Mouse (Mus musculus) spleen, adult 18-20 months (tissue): ENCODE results near the gene Rph3al.

Source experiments
- DNase-seq, 2 experiments: peaks; one replicate each; pipeline ENCODE4 v3.0.0; 2022; ENCODE audit warnings: mixed read lengths in 2 of 2

The Rph3al gene

DNA sequence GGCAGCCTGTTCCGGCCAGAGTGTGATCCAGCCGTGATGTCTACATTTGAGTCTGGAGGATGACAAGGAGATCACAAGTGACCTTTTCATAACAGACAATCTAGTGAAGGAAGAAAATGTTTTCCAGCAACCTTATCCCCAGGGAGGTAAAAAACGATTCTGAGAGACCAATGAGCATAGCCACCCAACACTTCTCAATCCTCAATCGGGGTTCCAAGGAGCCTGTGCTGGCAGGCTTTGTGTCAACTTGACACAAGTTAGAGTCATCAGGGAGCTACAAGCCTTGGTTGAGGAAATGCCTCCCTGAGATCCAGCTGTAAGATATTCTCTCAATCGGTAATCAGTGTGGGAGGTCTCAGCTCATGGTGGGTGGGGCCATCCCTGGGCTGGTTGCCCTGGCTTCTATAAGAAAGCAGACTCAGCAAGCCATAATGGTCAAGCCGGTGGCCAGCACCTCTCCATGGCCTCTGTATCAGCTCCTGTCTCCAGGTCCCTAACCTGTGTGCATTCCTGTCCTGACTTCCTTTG, at the start of gene Rph3al:
Gene Rph3al, minus strand, starts transcription at position 51 of the 528 bp plus-strand sequence.
- no peak for DNase-seq

GRCm38 (mm10) chr11:75985948-75986347, 47.7 kb upstream of the Rph3al start:
- no peak for DNase-seq

- peak in 1 of 2 experiments; percentile 35 for DNase-seq
Observed at GRCm38 (mm10) chr11:75984581-75984980, 46.4 kb upstream of the Rph3al start.

GRCm38 (mm10) chr11:75983194-75983593, 45.0 kb upstream of the Rph3al start:
- DNase-seq, result no peak

GRCm38 (mm10) chr11:75980413-75980812, 42.2 kb upstream of the Rph3al start:
- DNase-seq, result no peak

DNA sequence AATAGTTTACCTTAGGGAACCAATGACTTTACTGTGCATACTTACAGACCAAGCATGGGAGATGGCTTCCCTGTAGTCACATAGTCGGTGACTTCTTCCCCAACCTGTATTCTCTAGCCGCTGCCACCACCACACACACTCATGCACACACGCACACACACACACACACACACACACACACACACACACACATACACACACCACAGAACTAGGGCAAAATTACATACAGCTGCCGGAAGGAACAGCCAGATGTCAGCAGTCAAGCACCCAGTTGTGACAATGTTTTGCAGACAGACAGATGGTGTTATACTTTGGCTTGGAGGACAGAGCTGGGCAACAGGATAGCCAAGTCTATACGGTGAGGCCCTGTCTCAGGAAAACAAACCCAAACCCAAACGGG, 39.8 kb upstream of the Rph3al start:
- peak in 1 of 2 experiments; percentile 22 for DNase-seq

GRCm38 (mm10) chr11:75976748-75977147, 38.5 kb upstream of the Rph3al start:
- peak; percentile 63 to 82 for DNase-seq

- DNase-seq, result no peak
Observed at GRCm38 (mm10) chr11:75973988-75974387, 35.8 kb upstream of the Rph3al start.

GRCm38 (mm10) chr11:75972916-75973567, 34.8 kb upstream of the Rph3al start:
- no peak for DNase-seq

DNA sequence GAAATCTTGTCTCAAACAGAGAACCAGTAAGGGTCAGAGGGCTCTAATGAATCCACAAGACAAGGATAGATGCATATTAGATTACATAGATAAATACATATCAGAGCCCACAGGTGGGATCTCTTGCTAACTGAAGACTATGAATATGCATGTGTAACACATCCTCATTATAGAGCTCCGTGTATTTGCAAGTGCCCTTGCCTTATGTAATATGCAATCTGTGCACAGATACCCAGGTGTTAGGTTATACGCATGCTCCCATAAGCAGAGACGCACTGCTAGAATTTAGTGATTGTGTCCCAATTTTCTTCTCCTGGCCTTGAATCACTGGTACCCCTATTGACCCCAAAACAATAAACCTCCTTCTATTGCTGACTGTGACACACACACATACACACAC, 34.0 kb upstream of the Rph3al start:
- no peak for DNase-seq

DNA sequence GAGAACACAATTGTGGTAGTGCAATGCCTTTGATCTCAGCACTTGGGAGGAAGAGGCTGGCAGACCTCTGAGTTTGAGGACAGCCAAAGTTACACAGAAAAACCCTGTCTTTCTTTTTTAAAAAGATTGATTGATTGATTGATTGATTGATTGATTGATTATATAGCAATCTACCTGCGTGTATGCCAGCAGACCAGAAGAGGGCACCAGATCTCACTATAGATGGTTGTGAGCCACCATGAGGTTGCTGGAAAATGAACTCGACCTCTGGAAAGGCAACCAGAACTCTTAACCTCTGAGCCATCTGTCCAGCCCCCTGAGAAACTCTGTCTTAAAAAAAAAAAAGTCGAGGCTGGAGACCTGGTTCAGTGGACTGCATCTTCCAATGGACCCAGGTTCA, 32.4 kb upstream of the Rph3al start:
- DNase-seq, result no peak

- DNase-seq, result no peak
Observed at GRCm38 (mm10) chr11:75968761-75969160, 30.5 kb upstream of the Rph3al start.

DNA sequence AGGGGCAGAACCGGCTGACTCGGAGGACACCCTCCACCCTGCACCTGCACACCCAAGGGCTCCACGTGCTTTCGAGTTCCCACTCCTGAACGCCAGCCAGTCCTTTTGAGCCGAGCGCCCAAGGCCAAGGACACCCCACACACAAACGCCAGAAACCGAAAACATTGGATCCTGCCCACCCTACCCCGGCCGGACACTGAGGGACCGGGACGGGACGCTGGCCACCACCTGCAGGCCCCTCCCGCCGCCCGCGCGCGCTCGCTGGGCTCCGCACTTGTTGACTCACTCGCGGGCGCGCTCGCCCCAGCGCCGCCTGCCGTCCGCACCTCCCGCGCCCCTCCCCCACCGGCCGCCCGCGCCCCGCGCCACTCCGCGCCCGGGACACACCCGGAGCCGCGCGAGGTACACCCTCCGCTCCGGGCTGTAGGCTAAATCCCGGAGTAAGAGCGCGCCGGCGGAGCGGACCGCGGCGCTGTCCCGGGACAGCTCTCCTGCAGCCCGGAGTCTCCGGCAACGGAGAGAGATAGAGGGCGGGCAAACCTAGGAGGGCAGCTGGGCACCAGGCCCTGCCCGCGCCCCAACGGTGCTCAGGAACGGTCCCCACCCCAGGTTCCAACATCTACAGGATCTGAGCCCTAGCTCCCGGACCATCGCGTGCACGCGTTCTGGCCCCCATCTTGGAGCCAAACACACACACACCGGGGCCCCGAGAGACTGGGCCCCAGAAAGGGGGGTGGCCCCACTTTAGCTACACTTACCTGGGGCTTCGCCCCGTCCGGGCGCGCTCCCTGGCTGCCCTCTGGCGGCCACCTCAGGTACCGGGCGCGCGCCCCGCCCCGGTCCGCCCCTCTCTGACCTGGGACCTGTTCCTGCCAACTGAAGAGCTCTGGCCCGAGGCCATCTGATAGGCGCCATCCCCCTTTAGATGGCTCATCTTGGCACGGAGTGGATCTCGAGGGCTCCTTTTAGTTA, 28.5 kb upstream of the Rph3al start:
- peak; percentile 78 to 88 for DNase-seq

DNA sequence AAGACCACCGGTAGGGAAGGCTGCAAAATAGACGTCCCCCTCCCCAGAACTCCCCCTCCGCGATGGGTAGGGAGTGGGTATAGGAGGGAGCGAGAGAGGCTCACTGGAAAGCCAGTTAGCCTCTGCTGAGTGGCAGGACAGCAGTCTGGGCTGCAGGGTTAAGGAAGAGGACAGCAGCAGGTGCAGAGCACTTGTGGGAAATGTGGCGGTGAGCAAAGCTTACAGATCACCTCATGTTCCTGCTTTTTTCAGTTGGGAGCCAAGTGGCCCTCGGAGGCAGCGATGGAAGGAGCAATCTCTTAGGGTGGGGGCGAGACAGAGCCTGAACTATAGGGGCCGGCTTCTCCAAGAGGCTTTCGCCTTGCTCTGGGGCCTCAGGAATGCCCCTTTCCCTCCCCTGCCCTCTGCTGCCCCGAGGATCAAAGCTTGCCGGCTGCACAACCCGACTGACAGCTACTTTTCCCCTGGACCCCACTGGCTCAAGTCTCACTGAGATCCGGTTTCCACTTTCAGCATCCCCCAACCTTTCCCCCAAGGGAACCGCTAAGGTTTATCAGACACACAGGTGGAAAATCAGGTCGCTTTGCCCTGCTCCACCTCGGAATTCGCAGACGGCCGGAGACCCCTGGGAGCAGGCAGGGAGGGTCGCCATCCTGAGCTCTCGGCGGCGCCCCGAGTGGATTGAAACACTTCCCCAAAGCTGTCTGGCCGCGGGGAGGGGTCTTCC, 27.6 kb upstream of the Rph3al start:
- no peak for DNase-seq

- no peak for DNase-seq
Observed at GRCm38 (mm10) chr11:75964476-75964730, 26.2 kb upstream of the Rph3al start.

DNA sequence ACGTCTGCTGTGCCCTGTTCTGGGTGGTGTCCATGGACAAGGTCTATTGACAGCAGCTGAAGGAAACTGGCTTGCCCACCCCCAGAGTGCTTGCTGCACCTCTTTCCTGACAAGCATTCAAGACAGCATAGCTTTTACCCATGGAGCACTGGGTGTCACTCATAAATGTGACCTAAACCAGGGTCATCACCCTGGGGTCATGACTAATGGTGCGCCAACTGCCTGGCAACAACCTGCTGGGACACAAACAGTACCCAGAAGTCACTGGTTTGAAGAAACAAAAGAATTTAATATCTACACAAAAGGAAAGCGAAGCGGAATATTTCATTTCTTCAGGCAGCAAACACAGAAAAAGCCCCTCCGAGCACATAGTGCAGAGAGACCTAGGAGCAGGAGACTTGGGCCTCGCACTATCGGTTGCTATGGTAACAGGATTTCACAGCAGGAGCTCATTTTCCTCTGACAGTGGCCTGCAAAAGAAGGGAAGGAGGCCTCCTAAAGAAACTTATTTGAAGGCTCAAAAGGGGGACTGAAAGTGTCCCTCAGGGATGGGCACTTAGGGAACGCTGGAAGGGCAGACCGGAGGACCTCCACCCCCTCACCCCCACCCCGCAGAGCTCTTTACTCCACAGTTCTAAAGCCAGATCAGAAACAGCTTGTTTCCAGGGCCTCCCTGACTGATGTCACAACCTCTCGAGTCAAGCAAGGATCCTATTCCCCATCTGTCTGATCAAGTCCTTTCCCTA, 25.7 kb upstream of the Rph3al start:
- DNase-seq, result no peak

GRCm38 (mm10) chr11:75961782-75962181, 23.6 kb upstream of the Rph3al start:
- DNase-seq, result no peak

DNA sequence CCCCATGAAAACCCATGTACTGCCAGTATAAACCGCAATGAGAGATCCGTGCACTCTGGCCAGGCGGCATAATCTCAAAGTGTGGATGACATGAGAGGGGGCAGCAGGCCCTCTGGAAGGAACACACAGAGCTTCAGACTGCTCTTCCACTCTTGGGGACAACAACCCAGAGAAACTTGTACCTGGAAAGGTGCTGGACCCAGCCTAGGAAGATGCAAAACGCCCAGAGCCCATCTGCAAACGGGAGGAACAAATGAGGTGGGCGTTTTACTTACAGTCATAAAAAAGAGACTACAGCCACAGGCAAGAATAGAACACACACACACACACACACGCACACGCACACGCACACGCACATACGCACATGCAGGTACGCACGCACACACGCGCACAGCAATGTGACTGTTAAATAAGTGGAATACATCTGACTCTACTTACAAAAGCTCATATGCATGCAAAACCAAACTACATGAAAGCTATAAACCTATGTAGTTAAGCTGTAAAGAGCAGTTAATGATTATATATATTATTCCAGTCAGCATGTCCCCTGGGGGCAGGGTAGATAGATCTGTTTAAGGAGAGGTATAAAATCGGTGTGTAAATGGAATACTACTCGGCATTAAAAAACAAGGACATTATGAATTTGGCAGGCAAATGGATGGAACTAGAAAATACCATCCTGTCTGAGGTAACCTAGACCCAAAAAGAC, 19.0 kb upstream of the Rph3al start:
- no peak for DNase-seq

DNA sequence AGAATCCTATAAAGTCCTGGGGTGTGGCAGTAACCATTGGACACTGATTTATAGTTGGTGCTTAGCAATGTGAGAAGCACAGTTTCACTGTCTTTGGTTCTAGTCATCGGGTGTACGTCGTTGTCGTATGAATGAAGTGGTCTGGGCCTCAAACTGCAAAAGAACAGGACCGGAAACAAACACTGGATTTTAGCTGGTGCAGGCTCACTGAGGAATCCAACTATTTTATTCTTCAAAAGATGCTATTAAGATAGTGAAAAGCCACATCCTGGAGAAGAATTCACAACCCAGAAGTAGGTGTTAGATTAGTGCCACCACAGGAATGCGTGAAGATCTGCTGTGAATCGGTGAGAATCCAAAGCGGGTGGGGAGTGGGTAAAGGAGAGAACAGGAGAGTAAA, 18.4 kb upstream of the Rph3al start:
- no peak for DNase-seq

GRCm38 (mm10) chr11:75954896-75955295, 16.7 kb upstream of the Rph3al start:
- DNase-seq, result no peak

- DNase-seq, result no peak
Observed at GRCm38 (mm10) chr11:75951895-75952294, 13.7 kb upstream of the Rph3al start.

DNA sequence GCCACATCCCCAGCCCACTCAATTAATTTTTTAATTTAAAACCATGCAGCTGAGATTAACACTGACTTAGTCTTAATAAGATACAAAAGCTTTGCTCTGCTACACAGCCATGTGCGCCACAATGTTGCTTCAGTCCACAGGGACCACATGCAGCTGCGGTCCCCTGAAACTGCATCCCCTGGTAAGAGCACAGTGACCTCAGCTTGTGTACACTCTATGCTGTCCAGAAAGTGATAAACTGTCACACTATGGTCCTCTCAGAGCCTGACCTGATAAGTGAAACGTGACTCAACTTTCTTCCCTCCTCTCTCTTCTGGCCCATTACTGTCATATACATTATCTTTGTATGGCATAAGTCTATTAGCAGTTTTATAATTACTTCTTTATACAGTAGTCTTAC, 12.2 kb upstream of the Rph3al start:
- no peak for DNase-seq
